Mouse (Mus musculus): ENCODE data around the gene Ccnd3. TPM values are rescaled to one million over a fixed set of nuclear protein-coding genes. Genes with fewer than 3 reads are reported as not detected.
"Not testable (repeated sequence)": the region's sequence is repeated elsewhere in the genome, so short reads cannot be mapped to it uniquely, and the experiment has no call there.

The Ccnd3 gene
- polyA plus RNA-seq, 1 experiment from 2014 or later, result 1,146 TPM

- DNase-seq (ENCODE audit: low spot score), result no peak
Observed at GRCm38 (mm10) chr17:47593854-47594182, 89.0 kb downstream of the Ccnd3 start.

GRCm38 (mm10) chr17:47594183-47594968 lies 89.5 kb downstream of the Ccnd3 start:
- DNase-seq (ENCODE audit: low spot score), result peak; percentile 60

GRCm38 (mm10) chr17:47594969-47595247 lies 90.1 kb downstream of the Ccnd3 start:
- no peak for DNase-seq (ENCODE audit: low spot score)

- DNase-seq (ENCODE audit: low spot score), result peak; percentile 78
Observed at GRCm38 (mm10) chr17:47595248-47596161, 90.7 kb downstream of the Ccnd3 start.

GRCm38 (mm10) chr17:47596162-47596838 lies 91.4 kb downstream of the Ccnd3 start:
- DNase-seq (ENCODE audit: low spot score), result no peak

GRCm38 (mm10) chr17:47596839-47597164 lies 92.0 kb downstream of the Ccnd3 start:
- DNase-seq (ENCODE audit: low spot score), result no peak

- DNase-seq (ENCODE audit: low spot score), result no peak
Observed at GRCm38 (mm10) chr17:47597261-47597660, 92.4 kb downstream of the Ccnd3 start.

GRCm38 (mm10) chr17:47597838-47598579 lies 93.2 kb downstream of the Ccnd3 start:
- peak; percentile 75 for DNase-seq (ENCODE audit: low spot score)

GRCm38 (mm10) chr17:47598580-47599304 lies 93.9 kb downstream of the Ccnd3 start:
- DNase-seq (ENCODE audit: low spot score), result not testable (repeated sequence)

- peak; percentile 49 for DNase-seq (ENCODE audit: low spot score)
Observed at GRCm38 (mm10) chr17:47599511-47600297, 94.9 kb downstream of the Ccnd3 start.

- DNase-seq (ENCODE audit: low spot score), result peak; percentile 81
Observed at GRCm38 (mm10) chr17:47600601-47601388, 95.9 kb downstream of the Ccnd3 start.

GRCm38 (mm10) chr17:47601389-47601755 lies 96.5 kb downstream of the Ccnd3 start:
- no peak for DNase-seq (ENCODE audit: low spot score)

- DNase-seq (ENCODE audit: low spot score), result no peak
Observed at GRCm38 (mm10) chr17:47602289-47602688, 97.4 kb downstream of the Ccnd3 start.

GRCm38 (mm10) chr17:47606220-47606619 lies 101.4 kb downstream of the Ccnd3 start:
- peak; percentile 51 for DNase-seq (ENCODE audit: low spot score)

- DNase-seq (ENCODE audit: low spot score), result no peak
Observed at GRCm38 (mm10) chr17:47609182-47609581, 104.3 kb downstream of the Ccnd3 start.

- peak; percentile 97 for DNase-seq (ENCODE audit: low spot score)
Observed at GRCm38 (mm10) chr17:47610849-47611660, 106.2 kb downstream of the Ccnd3 start, which contains the start of the genes Bysl, Med20 and Gm20517. Bysl (minus strand) TSS chr17:47611492. Med20 (plus strand) TSS chr17:47611582. Gm20517 (plus strand) TSS chr17:47611589.

- no peak for DNase-seq (ENCODE audit: low spot score)
Observed at GRCm38 (mm10) chr17:47611661-47611982, 106.8 kb downstream of the Ccnd3 start.

- no peak for DNase-seq (ENCODE audit: low spot score)
Observed at GRCm38 (mm10) chr17:47614018-47614417, 109.2 kb downstream of the Ccnd3 start.
